Mouse (Mus musculus) brain, embryonic 18.5 days (tissue): ENCODE results near the gene Pnmal2.
A peak's percentile ranks its signal among the peaks of the same experiment; 100 is the strongest.

Experiments
- DNase-seq: peaks from one replicate; pipeline ENCODE4 v3.0.0-alpha.2; 2012; ENCODE audit warnings: low read depth, low spot score

Gene Pnmal2

GRCm38 (mm10) chr7:16944061-16944807 lies at the start of gene Pnmal2:
Gene Pnmal2, plus strand, starts transcription at chr7:16944682.
- DNase-seq = peak; percentile 87

DNA sequence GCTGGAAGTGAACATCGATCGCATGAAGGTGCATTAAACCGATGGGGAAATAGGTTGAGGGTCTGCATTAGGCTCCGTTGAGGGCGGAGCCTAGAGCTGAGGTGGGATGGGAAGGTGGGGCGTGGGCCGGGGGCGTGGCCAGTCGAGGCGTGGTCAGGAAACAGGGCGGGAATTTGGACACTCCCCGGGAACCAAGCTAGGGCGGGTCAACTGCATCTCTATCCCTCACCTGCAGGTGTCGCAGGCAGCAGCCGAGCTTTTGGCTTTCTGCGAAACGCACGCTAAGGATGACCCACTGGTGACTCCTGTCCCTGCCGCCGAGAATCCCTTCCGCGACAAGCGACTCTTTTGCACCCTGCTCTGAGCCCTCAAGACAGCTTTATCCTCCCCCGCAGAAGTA lies 49.5 kb upstream of the Pnmal2 start:
- no peak for DNase-seq

GRCm38 (mm10) chr7:16895511-16895910 lies 49.0 kb upstream of the Pnmal2 start:
- no peak for DNase-seq

DNA sequence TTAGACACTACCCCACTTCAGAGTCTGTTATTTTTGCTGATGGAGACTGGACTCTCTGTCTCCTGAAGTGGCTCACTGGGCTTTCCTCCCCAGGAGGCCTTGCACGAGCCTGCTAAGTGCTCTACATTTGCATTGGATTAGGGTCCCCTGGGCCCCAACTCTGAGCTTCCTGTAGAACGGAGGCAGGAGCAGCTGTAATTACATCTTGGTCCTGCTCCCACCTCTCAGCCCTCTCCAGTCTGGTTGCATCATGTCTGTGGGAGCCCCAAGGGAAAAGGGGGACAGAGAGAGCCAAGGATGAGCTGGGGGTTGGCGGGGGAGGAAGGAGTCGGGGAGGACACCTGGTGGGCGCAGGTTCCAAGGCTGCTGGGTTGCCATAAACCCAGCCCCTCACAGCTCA lies 44.0 kb upstream of the Pnmal2 start:
- DNase-seq = no peak

DNA sequence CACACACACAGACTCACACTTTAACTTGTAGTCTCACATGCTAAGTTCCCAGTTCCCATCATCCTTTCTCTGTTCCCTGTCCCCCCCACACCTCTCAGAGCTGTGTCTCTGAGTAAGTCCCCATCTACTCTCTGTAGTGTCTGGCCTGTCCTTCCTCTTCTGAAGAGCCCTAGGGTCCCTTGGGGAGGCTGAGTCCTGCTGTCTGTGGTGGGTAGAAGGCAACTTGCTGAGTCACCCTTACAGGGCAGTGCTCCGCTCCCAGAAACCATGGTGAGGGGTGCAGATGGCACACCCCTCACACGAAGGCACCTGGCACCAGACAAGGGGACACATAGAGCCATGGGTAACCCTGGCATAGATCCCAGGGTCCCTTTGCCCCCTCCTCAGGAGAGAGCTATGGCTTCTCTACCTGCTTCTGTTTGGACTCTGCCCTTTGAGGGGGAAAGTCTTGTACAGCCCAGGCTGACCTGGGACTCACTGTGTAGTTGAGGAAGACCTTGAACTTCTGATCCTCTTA lies 41.0 kb upstream of the Pnmal2 start:
- DNase-seq = no peak

DNA sequence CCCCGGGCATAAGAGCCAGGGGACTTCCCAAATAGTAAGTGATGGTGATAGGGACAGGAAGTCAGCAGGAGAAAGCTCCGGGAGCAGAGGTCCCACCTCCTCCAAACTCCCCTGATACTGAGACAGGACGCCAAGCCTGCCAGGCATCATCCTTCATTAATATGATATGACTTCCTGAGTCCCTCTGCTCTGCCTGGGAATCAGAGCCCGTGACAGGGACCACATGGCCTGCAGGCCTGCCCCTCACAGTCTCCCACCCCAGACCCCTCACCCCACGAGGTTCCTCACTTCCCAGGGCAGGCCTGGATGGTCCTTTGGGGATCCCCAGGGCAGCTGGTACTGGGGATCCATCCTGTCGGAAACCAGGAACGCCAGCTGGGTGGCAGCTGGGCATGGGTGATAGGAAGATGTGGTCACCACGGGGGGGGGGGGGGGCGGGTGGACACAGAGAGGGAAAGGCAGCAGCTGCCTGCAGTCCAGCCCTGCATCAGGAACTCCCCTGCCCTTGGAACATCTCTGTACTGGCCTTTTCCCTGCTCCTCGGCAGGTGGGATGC lies 40.3 kb upstream of the Pnmal2 start:
- no peak for DNase-seq

DNA sequence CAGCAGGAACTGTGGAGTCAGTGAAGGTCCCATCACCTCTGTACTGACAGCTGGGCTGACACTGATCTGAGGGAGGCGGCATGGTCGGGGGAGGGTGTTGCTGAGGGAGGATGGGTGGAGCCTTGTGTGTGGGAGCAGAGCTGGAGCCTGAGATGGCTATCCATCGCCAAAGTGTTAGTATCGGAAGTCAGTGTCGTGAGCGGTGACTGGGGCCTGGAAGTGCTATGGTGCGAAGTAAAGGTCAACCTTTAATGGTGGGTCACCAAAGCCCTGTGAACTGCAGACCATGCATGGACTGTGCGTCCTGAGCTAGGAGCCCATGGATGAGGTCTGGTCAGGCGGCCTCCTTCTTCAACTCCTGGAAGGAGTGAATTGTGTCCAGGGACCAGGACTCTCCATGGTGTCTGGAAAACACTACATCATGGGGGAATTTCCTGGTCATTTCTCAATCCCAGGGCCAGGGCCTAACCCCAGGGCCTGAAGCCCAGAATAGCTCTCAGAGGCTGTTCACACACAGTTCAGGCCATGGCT lies 38.9 kb upstream of the Pnmal2 start:
- DNase-seq = no peak

- DNase-seq = no peak
These were observed 38.2 kb upstream of the Pnmal2 start, which contains the start of gene Ptgir for GRCm38 (mm10) chr7:16906281-16906680. Gene Ptgir, plus strand, starts transcription at chr7:16906490.

- no peak for DNase-seq
These were observed 37.5 kb upstream of the Pnmal2 start for GRCm38 (mm10) chr7:16906889-16907559.

DNA sequence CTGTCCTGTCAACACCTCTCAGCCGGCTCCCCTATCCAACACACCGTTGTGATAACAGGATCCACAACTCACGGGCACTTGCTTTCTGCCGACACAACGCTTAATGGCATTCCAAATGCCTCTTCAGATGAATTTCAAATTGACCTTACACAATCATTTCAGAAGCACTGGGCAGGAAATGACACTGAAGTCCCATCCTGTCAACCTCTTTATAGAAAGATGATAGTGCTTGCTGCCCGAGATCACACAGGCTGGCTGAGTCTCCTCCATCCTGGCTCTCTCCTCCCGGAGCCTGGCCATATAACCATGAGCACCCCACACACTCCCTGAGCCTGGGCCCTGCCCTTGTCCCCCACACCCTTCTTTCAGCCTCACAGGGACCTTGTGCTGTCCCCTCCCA lies 36.6 kb upstream of the Pnmal2 start:
- no peak for DNase-seq

- DNase-seq = no peak
These were observed 36.1 kb upstream of the Pnmal2 start for GRCm38 (mm10) chr7:16908367-16908766.

DNA sequence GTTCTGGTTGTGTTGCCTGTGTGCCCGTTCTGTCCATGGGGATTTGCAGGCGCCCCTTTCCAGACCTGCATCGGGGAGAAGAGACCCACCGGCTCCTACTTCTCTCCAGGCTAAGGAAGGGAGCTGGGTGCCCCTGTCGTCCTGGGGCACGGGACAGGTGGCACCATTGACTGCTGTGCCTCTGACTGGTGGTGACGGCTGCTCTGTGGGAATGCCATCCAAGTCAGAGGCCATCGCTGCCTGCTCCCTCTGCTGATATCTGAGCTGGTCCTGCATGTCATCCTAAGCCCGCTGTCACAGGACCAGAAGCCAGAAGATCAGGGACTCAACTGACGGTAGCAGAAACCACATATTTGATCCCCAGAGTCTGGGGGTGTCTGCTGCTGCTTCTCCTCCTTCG lies 35.6 kb upstream of the Pnmal2 start:
- DNase-seq = no peak

GRCm38 (mm10) chr7:16909909-16910308 lies 34.6 kb upstream of the Pnmal2 start:
- no peak for DNase-seq

- no peak for DNase-seq
These were observed 32.6 kb upstream of the Pnmal2 start for GRCm38 (mm10) chr7:16911904-16912303.

DNA sequence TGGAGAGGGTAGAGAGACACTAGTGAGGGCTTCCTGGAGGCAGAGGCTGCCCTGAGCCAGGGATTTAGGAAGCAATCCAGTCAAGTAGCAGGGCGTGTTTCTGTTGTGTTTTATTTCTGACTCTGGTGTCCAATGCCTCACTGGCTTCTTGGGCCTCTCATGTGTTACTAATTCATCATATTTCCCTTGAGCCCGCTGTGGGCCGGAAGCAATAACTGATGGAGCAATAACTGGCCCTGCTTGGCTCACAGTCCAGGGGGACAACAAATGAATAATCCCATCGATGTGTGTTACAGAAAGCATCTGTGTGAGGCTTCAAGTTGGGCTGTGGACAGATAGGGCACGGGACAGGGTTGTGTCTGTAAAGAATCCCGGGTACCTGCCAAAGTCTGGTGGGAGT lies 32.1 kb upstream of the Pnmal2 start:
- no peak for DNase-seq

GRCm38 (mm10) chr7:16913806-16914452 lies 30.6 kb upstream of the Pnmal2 start:
- no peak for DNase-seq

GRCm38 (mm10) chr7:16914453-16915343 lies 29.8 kb upstream of the Pnmal2 start:
- DNase-seq = no peak

DNA sequence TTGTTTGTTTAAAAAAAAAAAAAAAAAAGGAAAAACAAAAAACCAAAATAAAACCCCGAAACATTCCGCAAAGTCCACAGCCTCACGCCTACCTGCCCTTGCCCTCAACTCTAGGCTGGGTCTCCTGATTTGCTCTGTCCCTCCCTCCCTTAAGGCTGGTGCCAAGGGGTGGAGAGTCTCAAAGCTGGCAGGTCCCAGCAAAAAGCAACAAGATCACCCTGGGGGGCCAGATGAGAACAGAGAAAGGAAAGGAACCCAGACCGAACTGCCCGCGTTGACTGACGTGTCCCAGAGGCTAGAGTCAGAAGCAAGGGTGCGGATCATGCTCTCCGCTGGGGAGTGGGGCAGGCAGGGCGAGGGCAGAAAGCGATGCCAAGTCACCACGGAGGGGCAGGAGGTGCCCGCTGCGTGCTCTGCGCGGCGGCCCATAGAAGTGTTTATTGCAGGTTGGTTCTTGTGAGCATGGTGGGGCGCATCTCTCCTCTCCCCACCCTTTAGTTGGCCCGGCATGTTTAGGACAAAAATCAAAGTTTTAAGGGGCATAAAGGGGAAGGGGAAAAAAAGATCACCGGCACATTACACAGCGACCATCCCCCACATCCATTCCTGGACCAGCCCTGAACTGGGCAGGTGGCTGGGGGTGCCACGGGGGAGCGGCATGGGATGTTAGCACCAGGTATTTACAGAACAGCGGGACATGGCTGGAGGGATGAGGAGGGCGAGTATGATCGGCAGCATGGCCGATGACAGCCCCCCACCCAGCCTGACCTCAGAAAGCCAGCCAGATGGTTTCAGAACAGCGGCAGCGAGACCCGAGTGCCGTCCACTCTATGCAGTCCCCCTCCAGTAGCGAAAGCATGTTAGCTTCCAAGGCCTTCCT lies 28.8 kb upstream of the Pnmal2 start:
- no peak for DNase-seq

GRCm38 (mm10) chr7:16916342-16917265 lies 27.9 kb upstream of the Pnmal2 start:
- DNase-seq = no peak
